Mouse (Mus musculus): ENCODE results near the gene Ubox5.
A peak's percentile ranks its signal among the peaks of the same experiment; 100 is the strongest.
"Not testable (repeated sequence)": the region's sequence is repeated elsewhere in the genome, so short reads cannot be mapped to it uniquely, and the experiment has no call there.

Gene Ubox5

DNA sequence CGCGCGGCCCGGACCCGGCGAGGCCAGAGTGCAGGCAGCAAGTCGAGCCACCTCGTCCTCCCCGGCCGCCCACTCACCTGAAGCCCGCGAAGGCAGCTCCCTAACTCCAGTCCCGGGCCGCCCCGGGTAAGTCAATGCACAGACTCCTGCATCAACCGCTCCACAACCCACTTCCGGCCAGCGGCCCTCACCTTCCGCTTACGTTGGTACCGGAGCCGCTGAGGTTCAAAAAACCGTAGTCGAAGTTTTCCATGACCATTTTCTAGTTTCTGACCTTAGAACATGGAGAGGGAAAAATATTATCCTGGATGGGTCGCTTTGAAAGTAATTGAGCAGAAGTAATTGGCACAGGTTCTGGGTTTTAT is at the start of gene Ubox5, which contains the start of gene Fastkd5:
Gene Ubox5, minus strand, starts transcription at position 200 of the 365 bp plus-strand sequence.
Gene Fastkd5, minus strand, starts transcription at position 189 of the 365 bp plus-strand sequence.
- peak; percentile 86 for DNase-seq

DNA sequence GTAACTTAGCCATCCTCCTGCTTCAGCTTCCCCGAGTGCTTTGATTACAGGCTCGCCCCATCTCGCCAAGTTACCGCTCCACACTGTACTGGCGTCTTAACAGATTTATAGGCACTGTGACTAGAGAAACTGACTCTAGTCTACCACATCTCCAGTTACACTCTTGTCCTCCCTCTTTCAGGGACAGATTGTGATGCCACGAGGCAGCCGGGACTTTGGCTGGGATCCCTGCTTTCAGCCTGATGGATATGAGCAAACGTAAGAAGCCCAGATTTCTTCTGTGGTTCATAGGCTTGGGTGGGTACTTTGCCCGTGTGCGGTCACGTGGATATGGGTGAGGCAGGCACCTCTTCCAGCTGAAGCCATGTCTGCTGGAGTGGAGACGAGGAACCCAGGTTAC is 49.3 kb upstream of the Ubox5 start:
- peak; percentile 62 for DNase-seq

DNA sequence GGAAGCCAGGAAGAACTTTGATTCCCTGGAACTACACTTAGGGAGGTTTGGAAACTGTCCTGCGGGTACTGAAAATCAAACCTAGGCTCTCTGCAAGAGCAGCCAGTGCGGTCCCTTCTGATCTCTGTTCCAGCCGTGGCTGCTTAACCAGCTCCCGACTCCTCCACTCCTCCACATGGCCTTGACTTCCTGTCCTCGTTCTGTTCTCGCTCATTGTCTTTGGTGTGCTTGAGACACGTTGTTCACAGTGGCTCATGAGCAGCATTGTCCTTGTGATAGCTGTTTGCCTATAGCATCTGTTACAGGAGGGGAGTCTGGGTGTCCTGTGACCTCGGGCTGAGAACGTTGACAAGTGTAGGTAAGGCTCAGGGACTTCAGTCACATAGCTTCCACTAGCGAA is 47.4 kb upstream of the Ubox5 start:
- DNase-seq = no peak

DNA sequence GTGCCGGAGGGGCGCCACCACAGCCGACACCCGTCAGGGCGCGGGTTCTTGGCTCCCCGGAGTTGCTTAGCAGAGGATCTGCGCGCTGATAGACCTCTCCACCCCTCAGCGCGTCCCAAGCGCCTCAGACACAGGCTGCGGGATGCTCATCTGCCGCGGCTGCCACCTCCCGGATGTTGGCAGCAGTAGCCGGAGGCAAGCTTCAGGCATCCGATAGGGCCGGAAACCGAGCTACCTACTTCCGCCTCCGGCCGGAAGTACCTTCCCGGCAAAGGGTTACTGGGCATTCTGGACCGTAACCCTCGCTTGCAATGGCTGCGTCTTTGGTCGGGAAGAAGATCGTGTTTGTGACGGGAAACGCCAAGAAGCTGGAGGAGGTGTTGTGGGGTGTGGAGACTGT is 37.7 kb upstream of the Ubox5 start, which contains the start of gene Itpa:
Gene Itpa, plus strand, starts transcription at position 52 of the 400 bp plus-strand sequence.
- peak; percentile 91 for DNase-seq

DNA sequence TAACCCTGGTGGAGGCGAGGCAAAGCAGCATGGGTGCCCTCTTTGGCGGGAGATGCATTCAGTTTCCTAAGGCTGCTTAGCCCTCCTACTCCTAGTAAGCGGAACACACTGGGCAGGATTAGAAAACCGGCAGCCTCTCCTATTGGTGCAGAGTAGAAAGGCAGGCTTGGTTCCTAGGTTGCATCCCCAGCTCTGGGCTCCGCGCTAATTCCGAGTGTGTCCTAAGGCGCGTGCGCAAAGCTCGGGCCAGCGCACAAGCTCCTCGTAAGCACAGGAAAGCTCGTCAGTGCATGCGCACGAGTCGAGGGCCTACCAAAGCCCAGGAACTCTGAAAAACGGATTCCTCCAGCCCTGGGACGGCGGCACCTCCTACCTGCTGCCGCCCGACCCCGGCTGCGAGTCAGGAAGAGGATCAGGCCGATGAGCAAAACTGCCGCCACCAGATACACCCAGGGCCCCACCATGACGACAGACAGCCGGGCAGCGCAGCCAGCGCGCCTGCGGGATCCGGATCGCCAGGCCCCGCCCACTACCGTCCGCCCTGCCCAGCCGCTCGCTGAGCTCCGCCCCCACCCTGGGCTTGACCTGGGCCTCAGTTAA is 34.4 kb upstream of the Ubox5 start, which contains the start of gene Ddrgk1:
Gene Ddrgk1, minus strand, starts transcription at position 558 of the 600 bp plus-strand sequence.
- peak; percentile 97 for DNase-seq

DNA sequence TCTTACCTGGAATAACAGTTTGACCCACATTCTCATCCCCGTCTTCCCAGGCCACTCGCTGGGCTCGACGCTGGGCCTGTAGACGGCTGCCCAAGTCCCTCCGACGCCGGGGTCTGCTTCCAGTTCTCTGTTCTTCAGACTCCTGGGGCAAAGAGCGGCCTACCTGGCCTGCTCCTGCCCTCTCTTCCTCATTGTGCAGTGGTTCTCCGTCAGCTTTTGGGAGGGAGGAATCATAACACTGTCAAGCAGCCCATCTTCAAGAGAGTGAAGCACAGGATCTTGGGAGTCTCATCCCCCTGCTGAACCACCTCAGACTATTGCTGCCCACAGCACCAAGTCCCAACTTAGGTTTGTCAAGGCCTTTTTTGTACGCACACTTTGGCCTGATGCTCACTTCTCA is 33.5 kb upstream of the Ubox5 start:
- DNase-seq = no peak

DNA sequence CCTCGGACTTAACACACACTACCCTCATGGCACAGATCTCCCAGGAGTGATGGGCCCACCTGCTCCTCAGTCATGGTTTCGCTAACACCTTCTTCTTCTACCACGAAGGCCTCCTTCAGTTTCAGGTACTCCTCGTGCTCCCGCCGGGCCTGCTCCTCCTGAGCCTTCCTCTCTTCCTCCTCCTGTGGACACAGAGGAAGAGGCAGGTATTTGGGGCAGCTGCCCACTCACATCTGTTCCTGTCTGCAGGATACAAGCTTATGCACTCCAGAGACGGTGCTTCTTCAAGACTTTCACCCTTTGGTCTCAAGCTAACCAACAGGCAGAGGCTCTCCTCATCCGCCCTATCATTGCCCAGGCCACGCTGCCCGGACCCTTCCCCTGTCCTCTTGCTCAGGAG is 28.7 kb upstream of the Ubox5 start:
- DNase-seq = no peak

DNA sequence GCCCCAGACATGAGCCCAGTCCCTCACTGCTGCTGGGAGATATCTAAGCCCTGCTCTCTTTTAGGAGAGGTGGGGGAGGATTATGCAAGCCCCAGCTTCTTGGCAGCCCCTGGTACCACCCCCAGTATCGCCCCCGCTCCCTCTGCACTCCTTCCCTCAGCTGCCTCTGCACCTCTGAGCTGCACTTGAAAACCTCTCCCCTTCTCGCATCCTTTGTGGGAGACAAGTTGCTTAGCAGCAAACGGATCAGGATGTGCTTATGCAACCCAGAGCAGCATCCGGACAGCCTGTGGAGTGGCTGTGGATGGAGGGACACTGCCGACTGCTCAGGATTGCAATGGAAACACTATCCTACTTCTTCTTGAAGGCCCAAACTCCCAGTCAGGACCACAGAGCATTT is 27.7 kb upstream of the Ubox5 start:
- DNase-seq = peak; percentile 92

DNA sequence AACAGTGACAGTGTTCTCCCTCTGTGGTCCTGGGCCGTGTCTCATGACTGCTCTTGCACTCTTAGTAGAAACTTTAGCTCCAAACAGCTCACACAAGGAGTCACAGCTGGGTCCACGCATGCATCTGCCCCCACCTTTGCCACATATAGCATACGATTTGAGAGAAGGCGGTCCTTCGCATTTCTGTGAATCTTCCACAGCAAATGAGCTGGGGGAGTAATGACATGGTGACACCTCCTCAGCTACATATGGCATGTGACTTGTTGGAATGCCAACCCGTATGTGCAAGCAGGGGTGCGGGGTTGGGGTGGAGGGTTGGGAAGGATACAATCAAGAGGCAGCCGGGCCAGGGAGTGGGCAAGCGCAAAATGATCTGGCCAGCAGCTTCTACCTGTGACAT is 26.7 kb upstream of the Ubox5 start:
- peak; percentile 71 for DNase-seq

DNA sequence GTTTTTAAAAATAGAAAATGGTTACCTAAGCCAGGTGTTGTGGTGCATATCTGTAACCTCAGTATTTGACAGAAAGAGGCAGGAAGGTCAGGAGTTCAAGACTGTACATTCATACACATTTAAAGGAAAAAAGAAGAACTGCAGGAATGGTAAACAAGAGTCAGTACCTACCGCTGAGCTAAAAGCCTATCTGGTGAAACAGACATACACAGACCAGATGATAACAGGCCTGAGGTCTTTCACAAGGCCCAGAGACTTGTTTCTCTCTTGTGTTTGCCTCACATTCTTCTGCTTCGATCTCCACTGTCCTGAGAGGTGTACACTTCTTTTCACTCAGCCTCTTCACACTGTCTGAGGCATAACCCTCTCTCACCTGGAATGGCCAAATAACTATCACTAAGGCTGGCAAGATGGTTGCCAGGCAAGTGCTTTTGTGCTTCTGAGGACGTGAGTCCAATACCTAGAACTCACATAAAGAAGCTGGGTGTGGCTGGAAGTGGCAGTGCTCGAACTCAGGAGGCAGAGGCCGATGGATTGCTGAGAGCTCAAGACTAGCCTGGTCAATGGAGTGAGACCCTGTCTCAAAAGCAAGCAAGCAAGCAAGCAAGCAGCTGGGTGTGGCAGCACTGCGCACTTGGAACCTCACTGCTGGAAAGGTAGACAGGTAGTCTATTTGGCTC is 26.0 kb upstream of the Ubox5 start:
- DNase-seq = no peak

DNA sequence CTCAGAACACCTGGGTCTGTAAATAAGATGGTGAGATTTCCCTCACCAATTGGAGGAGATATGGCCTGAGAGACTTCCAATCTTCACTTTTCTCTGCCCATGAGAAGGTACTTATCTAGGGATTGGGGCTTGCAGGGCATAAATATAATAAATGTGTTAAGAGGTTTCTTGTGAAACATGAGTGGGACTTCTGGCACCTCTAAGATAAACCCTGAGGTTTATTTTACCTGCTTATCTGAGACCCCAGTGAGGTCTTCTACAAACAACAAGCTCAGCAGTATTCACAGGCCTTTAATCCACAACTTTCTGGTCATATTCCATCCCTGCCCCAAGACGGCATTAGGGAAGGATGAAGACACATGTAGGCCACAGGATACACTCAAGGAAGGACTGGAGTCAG is 23.9 kb upstream of the Ubox5 start:
- DNase-seq = no peak

DNA sequence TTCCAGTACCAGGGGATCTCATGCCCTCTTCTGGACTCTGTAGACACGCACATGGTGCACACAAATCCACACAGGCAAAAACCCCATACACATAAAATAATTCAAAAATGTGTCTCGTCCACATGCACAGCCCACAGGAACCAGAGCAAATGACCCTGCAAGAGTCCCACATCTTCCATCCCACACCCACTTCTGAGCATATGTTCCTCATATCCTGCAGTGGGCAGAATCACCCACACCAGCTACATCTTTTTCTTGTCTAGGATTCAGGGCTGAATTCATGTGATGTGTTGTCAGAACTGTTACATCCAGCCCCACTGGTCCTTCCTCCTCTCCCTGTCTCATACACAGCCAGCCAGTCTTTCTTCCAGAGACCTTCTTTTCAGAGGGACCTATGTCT is 23.5 kb upstream of the Ubox5 start:
- DNase-seq = no peak

DNA sequence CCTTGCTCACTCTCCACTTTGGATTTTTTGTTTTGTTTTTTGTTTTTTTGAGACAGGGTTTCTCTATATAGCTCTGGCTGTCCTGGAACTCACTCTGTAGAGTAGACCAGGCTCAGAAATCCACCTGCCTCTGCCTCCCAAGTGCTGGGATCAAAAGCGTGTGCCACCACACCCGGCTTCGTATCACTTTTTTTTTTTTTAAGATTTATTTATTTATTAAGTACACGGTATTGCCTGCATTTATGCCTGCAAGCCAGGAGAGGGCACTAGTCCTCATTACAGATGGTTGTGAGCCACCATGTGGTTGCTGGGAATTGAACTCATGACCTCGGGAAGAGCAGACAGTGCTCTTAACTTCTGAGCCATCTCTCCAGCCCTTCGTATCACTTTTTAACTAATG is 19.2 kb upstream of the Ubox5 start:
- not testable (repeated sequence) for DNase-seq

DNA sequence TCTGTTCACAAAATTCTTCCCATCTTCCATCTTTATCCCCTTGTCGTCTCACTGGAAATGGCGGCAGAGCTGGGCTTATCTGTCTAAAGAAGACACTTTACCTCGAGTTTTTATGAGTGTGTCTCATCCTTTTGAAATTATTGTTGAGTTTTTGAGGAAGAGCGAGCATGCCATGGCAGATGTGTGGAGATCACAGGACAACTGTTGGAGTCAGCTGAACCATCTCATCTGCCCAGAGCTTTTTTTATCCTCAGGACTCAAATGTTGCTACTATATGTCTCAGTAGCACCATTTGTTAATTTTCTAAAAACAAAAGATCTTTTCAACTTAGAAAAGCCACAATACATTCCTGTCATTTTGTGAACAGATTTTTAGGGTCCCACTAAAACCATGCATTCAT is 15.4 kb upstream of the Ubox5 start:
- DNase-seq = no peak

DNA sequence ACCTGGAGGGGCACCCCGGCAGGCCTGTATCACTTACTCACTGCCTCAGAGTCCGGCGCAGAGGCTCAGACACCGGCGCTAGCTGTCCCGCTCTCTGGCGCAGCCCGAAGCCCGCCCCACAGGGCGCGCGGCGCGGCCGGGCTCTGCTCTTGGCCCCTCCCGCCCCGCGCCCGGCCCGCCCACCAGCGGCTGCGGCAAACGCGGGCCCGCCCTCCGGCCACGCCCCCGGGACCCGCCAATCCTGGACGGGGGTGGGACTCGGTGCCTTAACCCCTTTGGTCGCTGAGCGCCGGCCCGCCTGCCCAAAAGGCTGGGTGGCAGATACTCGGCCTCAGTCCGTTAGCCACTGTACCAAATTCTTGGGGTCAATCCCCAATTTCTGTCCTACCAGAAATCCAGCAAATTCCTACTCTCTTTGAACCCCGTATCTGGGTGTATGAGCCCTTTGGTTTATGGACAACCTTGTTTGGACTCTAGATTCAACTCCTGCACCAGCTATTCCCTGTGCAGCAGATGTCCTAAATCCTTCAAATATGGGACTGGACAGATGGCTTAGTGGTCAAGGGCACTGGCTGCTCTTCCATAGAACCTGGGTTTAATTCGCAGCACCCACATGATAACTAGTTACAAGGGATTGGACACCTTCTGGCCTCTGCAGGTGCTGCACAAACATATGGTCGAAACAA is 13.0 kb upstream of the Ubox5 start, which contains the start of gene Lzts3:
Gene Lzts3, minus strand, starts transcription at position 120 of the 686 bp plus-strand sequence.
- DNase-seq = peak; percentile 90

DNA sequence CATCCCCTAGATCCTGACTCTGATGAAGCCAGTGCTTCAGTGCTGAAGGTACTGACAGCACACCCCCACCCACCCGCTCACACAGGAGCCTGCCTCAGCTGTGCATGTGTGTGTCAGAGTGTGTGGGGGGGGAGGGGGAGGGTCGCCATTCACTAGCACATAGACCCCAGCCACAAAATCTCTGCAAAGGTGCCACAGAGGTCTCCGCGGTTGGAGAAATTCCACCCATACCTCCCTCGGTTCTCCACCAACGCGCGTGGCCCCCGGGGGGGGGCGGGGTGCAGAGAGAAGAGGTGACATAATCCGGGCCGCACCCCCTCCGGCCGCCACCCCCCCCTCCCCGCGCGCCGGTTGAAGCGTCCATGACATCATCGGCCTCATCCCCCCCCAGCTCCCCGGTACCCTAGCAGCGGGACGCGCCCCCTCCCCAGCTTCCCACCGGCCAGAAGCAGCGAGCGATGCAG is 12.4 kb upstream of the Ubox5 start:
- no peak for DNase-seq

DNA sequence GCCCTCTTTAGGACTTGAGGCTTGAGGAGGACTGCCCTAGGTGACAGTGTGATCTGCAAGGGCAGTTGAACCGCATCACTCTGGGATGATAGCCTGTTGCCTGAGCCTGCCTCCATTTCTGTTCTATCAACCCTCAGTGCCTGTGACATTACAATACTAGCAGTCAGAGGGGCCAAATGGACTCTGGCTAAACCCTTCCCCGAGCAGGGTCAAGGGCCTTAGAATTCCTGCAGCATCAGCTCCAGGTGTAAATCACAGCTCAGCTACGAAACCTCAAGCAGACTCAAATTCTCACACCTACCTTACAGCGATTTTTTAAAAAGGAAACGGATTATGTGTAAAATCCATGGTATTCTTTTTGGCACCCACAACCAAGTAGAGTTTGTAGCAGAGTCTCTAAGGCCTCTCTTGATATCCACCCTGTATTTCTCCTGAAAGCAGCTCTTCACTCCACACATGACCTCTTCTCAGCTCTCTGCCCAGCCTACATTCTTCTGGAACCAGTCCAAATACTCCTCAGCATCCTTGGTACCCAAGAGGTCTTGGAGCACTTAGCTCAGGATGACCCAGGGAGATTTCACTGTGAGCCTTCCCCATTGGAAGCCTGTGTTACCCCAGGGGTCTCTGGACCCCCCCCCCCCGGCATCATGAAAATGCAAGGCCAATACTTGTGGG is 11.7 kb upstream of the Ubox5 start:
- no peak for DNase-seq

DNA sequence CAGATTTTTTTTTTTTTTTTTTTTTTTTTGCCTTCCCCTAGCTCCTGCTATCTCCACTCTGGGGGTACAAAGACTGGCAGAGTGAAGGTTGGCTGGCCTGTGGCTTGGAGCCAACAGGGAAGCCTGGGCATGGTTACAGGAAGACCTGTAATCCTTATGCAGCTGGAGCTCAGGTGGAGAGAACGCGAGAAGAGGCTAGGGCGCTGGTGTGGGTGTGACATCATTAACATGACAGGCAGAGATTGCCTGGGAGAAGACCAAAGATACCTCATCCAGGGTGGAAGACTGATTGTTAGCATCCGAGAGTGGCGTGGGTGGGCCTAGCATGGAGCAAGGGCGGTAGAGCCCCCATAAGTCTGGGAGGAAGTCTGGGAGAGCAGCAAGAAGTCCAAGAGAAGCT is 9.4 kb upstream of the Ubox5 start:
- no peak for DNase-seq

DNA sequence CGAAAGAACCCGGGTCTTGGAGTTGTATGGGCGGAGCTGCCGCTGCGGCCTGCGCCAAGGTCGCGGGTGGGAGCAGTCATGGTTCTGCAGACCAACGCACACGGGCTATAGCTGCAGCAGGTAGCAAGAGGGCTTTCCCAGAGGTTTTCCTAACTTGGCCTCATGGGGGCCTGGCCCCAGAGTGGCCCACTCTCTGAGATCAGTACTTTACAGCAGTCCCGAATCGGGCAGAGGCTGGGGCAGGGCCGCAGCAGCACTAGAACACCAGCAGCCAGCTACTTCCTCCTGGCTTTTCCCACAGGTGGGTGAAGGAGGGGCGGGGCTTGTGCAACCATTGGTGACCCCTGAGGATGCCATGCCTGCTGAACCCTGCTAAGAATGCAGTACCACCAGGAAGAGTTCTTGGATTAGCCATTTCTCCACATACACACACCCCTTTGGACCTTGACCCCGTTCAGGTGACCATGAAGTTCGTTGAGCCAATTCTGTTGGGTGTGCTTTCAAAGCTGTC is 8.3 kb upstream of the Ubox5 start:
- DNase-seq = no peak

DNA sequence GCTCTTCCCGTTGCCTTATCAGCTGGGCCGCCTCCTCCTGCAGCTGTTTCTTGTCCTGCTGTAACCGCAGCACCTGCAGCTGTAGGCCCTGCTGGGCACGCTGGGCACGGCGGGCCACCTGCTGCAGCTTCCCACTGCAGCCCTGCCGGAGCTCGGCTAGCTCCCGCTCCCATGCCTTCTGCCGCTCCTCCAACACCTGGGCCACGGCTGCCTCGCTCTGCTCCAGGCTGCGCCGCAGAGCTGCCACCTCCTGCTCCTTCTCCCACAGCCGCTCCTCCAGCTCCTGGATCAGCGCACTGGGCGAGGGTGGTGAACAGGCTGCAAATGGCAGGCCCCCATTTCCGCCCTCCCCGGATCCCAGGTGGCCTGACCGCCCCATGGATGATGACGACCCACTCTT is 6.0 kb upstream of the Ubox5 start:
- DNase-seq = no peak

DNA sequence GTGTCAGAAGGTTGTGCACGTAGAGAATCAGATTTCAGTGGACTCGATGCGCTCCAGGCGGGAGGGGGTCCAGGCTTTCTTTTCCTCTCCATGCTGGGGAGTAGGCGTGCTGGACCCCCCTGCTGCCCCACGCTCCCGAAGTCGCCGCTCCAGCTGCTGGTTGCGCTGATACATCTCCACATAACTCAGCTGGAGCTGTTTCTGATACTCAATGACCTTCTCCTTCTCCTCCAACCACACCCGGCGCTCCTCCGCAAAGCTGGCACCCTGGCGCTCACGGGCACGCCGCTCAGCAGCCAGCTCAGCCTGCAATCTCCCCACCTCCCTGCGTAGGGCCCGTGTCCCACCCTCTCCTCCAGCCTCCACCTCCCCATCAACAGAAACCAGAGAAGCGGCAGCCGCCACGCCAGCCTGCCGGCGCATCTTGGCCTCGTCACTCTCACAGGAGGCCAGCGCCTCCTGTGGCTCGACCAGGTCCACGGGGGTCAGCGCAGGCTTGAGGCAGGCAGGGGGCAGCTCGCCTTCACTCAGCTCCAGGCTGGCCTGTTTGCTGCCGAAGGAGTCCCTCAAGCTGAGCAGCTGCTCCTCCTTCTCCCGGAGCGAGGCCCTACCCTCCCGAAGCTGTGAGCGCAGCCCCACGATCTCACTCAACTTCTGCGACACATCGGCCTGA is 5.0 kb upstream of the Ubox5 start:
- DNase-seq = no peak

DNA sequence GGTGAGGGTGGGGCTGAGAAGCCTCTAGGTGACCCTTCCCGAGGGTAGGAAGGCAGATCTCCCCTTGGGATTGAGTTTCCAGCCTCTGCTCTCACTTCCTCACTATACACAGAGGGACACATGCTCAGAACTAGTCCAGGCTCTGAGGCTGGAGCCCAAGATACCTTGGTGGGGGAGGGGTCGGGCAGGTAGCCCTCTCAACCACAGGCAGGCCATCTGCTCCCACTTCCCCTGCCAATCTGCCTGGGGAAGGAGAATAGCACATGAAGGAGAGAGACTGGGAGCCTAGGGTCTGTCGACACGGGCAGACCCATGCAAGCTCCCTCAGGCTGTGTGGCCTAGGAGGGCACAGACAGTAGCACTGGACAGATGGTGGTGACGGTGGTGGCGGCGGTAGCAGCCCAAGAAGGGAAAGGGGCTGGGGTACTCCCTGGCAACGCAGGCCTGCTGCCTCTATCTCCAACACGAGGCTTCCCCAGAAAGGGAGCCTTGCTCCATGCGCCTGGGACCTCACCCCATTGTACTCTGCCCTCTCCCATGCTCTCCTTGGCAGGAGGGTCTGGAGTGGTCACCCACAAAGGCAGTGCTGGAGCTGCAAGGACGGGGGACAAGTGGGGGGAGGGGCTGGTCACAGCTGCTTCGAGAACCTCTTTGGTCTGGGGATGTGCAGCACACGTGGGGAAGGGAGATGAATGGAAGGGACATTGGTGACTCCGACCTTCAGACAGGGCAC is 4.3 kb upstream of the Ubox5 start:
- DNase-seq = no peak

Measured in layer of hippocampus, adult 9-11 months (tissue).